Mouse (Mus musculus) CH12.LX (cell line): ENCODE data around the gene Srsf12. TPM values are rescaled to one million over a fixed set of nuclear protein-coding genes. Genes with fewer than 3 reads are reported as not detected.

ENCODE experiments used
- DNase-seq: peaks from one replicate; pipeline ENCODE4 v3.0.0-alpha.2; 2013; ENCODE audit errors: extremely low read depth
- H3K27ac ChIP-seq: 2 replicates; pipeline ENCODE4 v1.5.1; 2012; ENCODE audit warnings: low read depth, mild to moderate bottlenecking, control low read depth, moderate library complexity; ENCODE audit not compliant: insufficient read depth
- H3K27me3 ChIP-seq: replicated peaks from 2 replicates; pipeline ENCODE3; 2012; ENCODE audit warnings: inconsistent platforms
- H3K36me3 ChIP-seq, 2 experiments: replicated peaks in 1 of 2; 2 replicates each; pipeline versions ENCODE3 to v1.6.1; 2012; ENCODE audit warnings: inconsistent platforms in 1 of 2, low read length in 1 of 2, mild to moderate bottlenecking in 1 of 2, mixed read lengths in 1 of 2, moderate library complexity in 1 of 2; ENCODE audit not compliant: control insufficient read depth in 1 of 2, insufficient read depth in 1 of 2
- H3K4me1 ChIP-seq, 2 experiments: 2 replicates each; pipeline ENCODE4 v1.6.1; 2012; ENCODE audit warnings: inconsistent platforms in 1 of 2, moderate library complexity in 1 of 2; ENCODE audit not compliant: insufficient read depth in 2 of 2, control insufficient read depth in 1 of 2
- H3K4me2 ChIP-seq: 2 replicates; pipeline ENCODE4 v1.6.1; 2012; ENCODE audit warnings: low read depth, mild to moderate bottlenecking, control low read depth; ENCODE audit not compliant: poor library complexity, insufficient read depth, severe bottlenecking
- H3K4me3 ChIP-seq, 3 experiments: fragments of 150-350 bp in 1 of 3; sonication (generic) in 1 of 3; replicated peaks in 1 of 3; 2 replicates each; pipeline versions ENCODE3 to v1.5.1; 2011 to 2012; ENCODE audit warnings: low read depth in 2 of 3, low read length in 2 of 3, mild to moderate bottlenecking in 2 of 3, moderate library complexity in 2 of 3, control low read depth in 1 of 3, improper control_type of control experiment in 1 of 3, inconsistent platforms in 1 of 3, mixed read lengths in 1 of 3; ENCODE audit not compliant: poor library complexity in 1 of 3
- H3K79me2 ChIP-seq: replicated peaks from 2 replicates; pipeline ENCODE4 v1.6.1; 2012; ENCODE audit warnings: mild to moderate bottlenecking, moderate library complexity; ENCODE audit not compliant: control insufficient read depth, poor library complexity, insufficient read depth, severe bottlenecking; ENCODE audit errors: extremely low read depth
- H3K9ac ChIP-seq: 2 replicates; pipeline ENCODE4 v1.6.1; 2012; ENCODE audit warnings: low read depth, mild to moderate bottlenecking, control low read depth, moderate library complexity; ENCODE audit not compliant: insufficient read depth
- H3K9me3 ChIP-seq: replicated peaks from 2 replicates; pipeline ENCODE3; 2012; ENCODE audit warnings: low read length, inconsistent platforms, mixed read lengths
- CHD1 ChIP-seq: IDR thresholded peaks from 2 replicates; pipeline ENCODE4 v1.6.1; 2012; ENCODE audit warnings: low read depth, low read length, improper control_type of control experiment, inconsistent platforms
- CHD2 ChIP-seq: IDR thresholded peaks from 2 replicates; pipeline ENCODE4 v1.6.1; 2011; ENCODE audit warnings: low read length, improper control_type of control experiment
- CTCF ChIP-seq, 2 experiments: IDR thresholded peaks in 1 of 2; conservative IDR thresholded peaks in 1 of 2; 2 replicates each; pipeline ENCODE4 v1.5.1; 2011 to 2012; ENCODE audit warnings: low read depth in 2 of 2, low read length in 2 of 2, improper control_type of control experiment in 1 of 2, inconsistent platforms in 1 of 2, mild to moderate bottlenecking in 1 of 2, moderate library complexity in 1 of 2
- E2F4 ChIP-seq: IDR thresholded peaks from 2 replicates; pipeline ENCODE4 v1.6.1; 2011; ENCODE audit warnings: low read depth, low read length, improper control_type of control experiment; ENCODE audit not compliant: insufficient replicate concordance
- ELF1 ChIP-seq: IDR thresholded peaks from 2 replicates; pipeline ENCODE4 v1.6.1; 2014; ENCODE audit warnings: low read depth, mild to moderate bottlenecking, inconsistent platforms, low read length, improper control_type of control experiment
- HCFC1 ChIP-seq: IDR thresholded peaks from 2 replicates; pipeline ENCODE4 v1.6.1; 2012; ENCODE audit warnings: low read depth, mild to moderate bottlenecking, inconsistent platforms, low read length, improper control_type of control experiment
- JUN ChIP-seq: IDR thresholded peaks from 2 replicates; pipeline ENCODE4 v1.6.1; 2011; ENCODE audit warnings: low read depth, mild to moderate bottlenecking, low read length, improper control_type of control experiment, moderate library complexity; ENCODE audit not compliant: insufficient read depth
- JUND ChIP-seq: conservative IDR thresholded peaks from 2 replicates; pipeline ENCODE4 v1.6.1; 2011; ENCODE audit warnings: low read depth, low read length, improper control_type of control experiment
- MAFK ChIP-seq: IDR thresholded peaks from 2 replicates; pipeline ENCODE4 v1.6.1; 2011; ENCODE audit warnings: low read length, improper control_type of control experiment; ENCODE audit not compliant: insufficient replicate concordance
- MAX ChIP-seq: IDR thresholded peaks from 2 replicates; pipeline ENCODE4 v1.6.1; 2011; ENCODE audit warnings: low read length, improper control_type of control experiment
- MAZ ChIP-seq: IDR thresholded peaks from 2 replicates; pipeline ENCODE4 v1.6.1; 2012; ENCODE audit warnings: low read depth, mild to moderate bottlenecking, inconsistent platforms, low read length, improper control_type of control experiment, moderate library complexity
- MXI1 ChIP-seq: IDR thresholded peaks from 2 replicates; pipeline ENCODE4 v1.6.1; 2011; ENCODE audit warnings: mild to moderate bottlenecking, low read depth, low read length, improper control_type of control experiment
- MYC ChIP-seq: IDR thresholded peaks from 2 replicates; pipeline ENCODE4 v1.6.1; 2011; ENCODE audit warnings: low read depth, mild to moderate bottlenecking, improper control_type of control experiment, low read length
- NELFE ChIP-seq: IDR thresholded peaks from 2 replicates; pipeline ENCODE4 v1.6.1; 2011; ENCODE audit warnings: low read depth, low read length, improper control_type of control experiment
- POLR2A ChIP-seq: IDR thresholded peaks from 2 replicates; pipeline ENCODE4 v1.6.1; 2011; ENCODE audit warnings: low read depth, mild to moderate bottlenecking, improper control_type of control experiment, low read length
- POLR2AphosphoS2 ChIP-seq: IDR thresholded peaks from 2 replicates; pipeline ENCODE4 v1.6.1; 2011; ENCODE audit warnings: low read depth, low read length, improper control_type of control experiment
- RAD21 ChIP-seq: IDR thresholded peaks from 2 replicates; pipeline ENCODE4 v1.6.1; 2011; ENCODE audit warnings: low read depth, mild to moderate bottlenecking, low read length, improper control_type of control experiment, moderate library complexity
- SIN3A ChIP-seq: IDR thresholded peaks from 2 replicates; pipeline ENCODE4 v1.6.1; 2012; ENCODE audit warnings: low read length, improper control_type of control experiment, inconsistent platforms
- SMC3 ChIP-seq: IDR thresholded peaks from 2 replicates; pipeline ENCODE4 v1.6.1; 2011; ENCODE audit warnings: low read depth, low read length, improper control_type of control experiment
- TBP ChIP-seq: conservative IDR thresholded peaks from 2 replicates; pipeline ENCODE4 v1.6.1; 2011; ENCODE audit warnings: low read depth, low read length, improper control_type of control experiment
- TCF12 ChIP-seq: IDR thresholded peaks from 2 replicates; pipeline ENCODE4 v1.6.1; 2014; ENCODE audit warnings: low read depth, mild to moderate bottlenecking, inconsistent platforms, low read length, improper control_type of control experiment
- USF2 ChIP-seq: conservative IDR thresholded peaks from 2 replicates; pipeline ENCODE4 v1.6.1; 2011; ENCODE audit warnings: low read depth, low read length, improper control_type of control experiment
- ZC3H11A ChIP-seq: IDR thresholded peaks from 2 replicates; pipeline ENCODE4 v1.6.1; 2012; ENCODE audit warnings: low read depth, mild to moderate bottlenecking, inconsistent platforms, low read length, improper control_type of control experiment
- ZKSCAN1 ChIP-seq: IDR thresholded peaks from 2 replicates; pipeline ENCODE4 v1.6.1; 2012; ENCODE audit warnings: low read depth, inconsistent platforms, low read length, improper control_type of control experiment, borderline replicate concordance
- ZNF384 ChIP-seq: IDR thresholded peaks from 2 replicates; pipeline ENCODE4 v1.6.1; 2012; ENCODE audit warnings: low read depth, low read length, improper control_type of control experiment, inconsistent platforms
- dilution Hi-C: fragments of 300-500 bp; cut with MboI; formaldehyde crosslinking; loops from 2 replicates; pipeline ENCODE4 v1.14.3; 2020; ENCODE audit warnings: low sequenced_read_pairs; ENCODE audit not compliant: extremely low pct_unique_long_range_greater_than_20kb, extremely low pct_ligation_motif_present
- in situ Hi-C: fragments of 300-500 bp; cut with MboI; formaldehyde crosslinking; loops from 3 replicates; pipeline ENCODE4 v1.14.3; 2019; ENCODE audit warnings: low sequenced_read_pairs, low pct_ligation_motif_present, low pct_unique_long_range_greater_than_20kb, mixed read lengths
- polyA plus RNA-seq: library from polyadenylated mRNA; unstranded; fragments of >175 nt; gene quantifications from 2 replicates; pipeline ENCODE4 v1.2.1, GENCODE M21; 2012; ENCODE audit warnings: low read depth; ENCODE audit not compliant: insufficient read length
- total RNA-seq, 2 experiments: library from RNA; depleted of rRNA; stranded (reverse); fragments of 300-350 nt in 1 of 2; fragments of >200 nt in 1 of 2; gene quantifications; 2 replicates each; pipeline ENCODE4 v1.2.3; 2012 to 2014

The Srsf12 gene
- total and polyA plus RNA-seq, 3 experiments, result not detected

DNA sequence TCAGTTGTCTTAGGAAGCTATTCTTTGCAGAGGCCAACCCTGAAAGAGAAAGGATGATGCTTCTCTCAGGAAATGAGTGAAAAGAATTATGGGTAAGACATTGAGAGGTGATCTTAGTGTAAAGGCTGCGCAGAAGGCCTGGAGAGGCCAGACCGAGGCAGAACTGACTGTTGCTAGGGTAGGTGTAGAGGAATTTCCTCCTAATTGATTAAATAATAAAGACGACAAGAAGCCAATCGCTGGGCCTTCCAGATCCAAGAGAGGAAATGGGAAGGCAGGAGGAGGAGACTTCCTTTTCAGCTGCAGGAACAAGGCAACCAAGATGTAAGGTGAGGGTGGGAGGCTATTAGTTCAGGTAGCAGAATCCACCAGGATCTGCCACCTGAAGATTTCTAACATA is 45.9 kb downstream of the Srsf12 start:
- DNase-seq, result no peak
- Histone ChIP-seq H3K27me3 (no peaks in the 10 kb centered on the region), H3K79me2 (no peaks in the 10 kb centered on the region), H3K4me1 (peaks cover 2% of the 10 kb centered on the region in 2 experiments; a peak in 3 of 4 replicates), H3K36me3 (no peaks in the 10 kb centered on the region), H3K27ac (no peak overlapping the region), H3K4me3 (no peak overlapping the region), H3K9ac (no peak overlapping the region), H3K4me2 (no peak overlapping the region), H3K9me3 (no peaks in the 10 kb centered on the region)
- dilution Hi-C loops, result no loop called here
- in situ Hi-C loops, result no loop called here
- no peak for TF ChIP-seq JUN
- TF ChIP-seq TCF12, result no peak
- TF ChIP-seq MYC, result no peak
- no peak for TF ChIP-seq NELFE
- TF ChIP-seq POLR2AphosphoS2, result no peak
- TF ChIP-seq MAX, result no peak
- TF ChIP-seq MAZ, result no peak
- no peak for TF ChIP-seq POLR2A
- no peak for TF ChIP-seq ZNF384
- TF ChIP-seq E2F4, result no peak

GRCm38 (mm10) chr4:33257263-33257964 is 48.6 kb downstream of the Srsf12 start:
- H3K27me3 ChIP-seq, result no peaks in the 10 kb centered on the region
- no peak overlapping the region for H3K27ac ChIP-seq
- dilution Hi-C loops, result no loop called here
- no peak for DNase-seq
- peaks cover 0 to 3% of the 10 kb centered on the region in 2 experiments for H3K36me3 ChIP-seq
- no peak overlapping the region for H3K9ac ChIP-seq
- peaks cover 4% of the 10 kb centered on the region in 2 experiments; a peak in 2 of 4 replicates for H3K4me1 ChIP-seq
- TF ChIP-seq CHD2, result no peak
- TF ChIP-seq ELF1, result no peak
- TF ChIP-seq MAFK, result no peak
- no peak for TF ChIP-seq SMC3
- TF ChIP-seq ZC3H11A, result no peak
- no peaks in the 10 kb centered on the region for H3K79me2 ChIP-seq
- in situ Hi-C loops, result no loop called here
- H3K9me3 ChIP-seq, result no peaks in the 10 kb centered on the region
- no peak overlapping the region for H3K4me3 ChIP-seq
- no peak overlapping the region for H3K4me2 ChIP-seq

- in situ Hi-C loops (no loop called here), dilution Hi-C loops (no loop called here)
- Histone ChIP-seq H3K79me2 (no peaks in the 10 kb centered on the region), H3K27ac (no peak overlapping the region), H3K4me3 (no peak overlapping the region), H3K4me1 (peaks cover 4 to 7% of the 10 kb centered on the region in 2 experiments; a peak in 2 of 4 replicates), H3K27me3 (no peaks in the 10 kb centered on the region), H3K4me2 (no peak overlapping the region), H3K36me3 (peaks cover 0 to 3% of the 10 kb centered on the region in 2 experiments), H3K9ac (no peak overlapping the region), H3K9me3 (peaks cover 2% of the 10 kb centered on the region)
- TF ChIP-seq NELFE (no peak), CTCF (conservative IDR thresholded peaks at IDR 0.05 in 1 of 2, IDR thresholded peaks at IDR 0.05 in 1 of 2; ENCODE audit: low read depth in 2 of 2, low read length in 2 of 2) (no peak), CHD1 (no peak), POLR2A (no peak), ELF1 (no peak), RAD21 (no peak), ZNF384 (no peak), MXI1 (no peak), MAFK (no peak), SIN3A (no peak), JUND (no peak), CHD2 (no peak), USF2 (no peak), HCFC1 (no peak), SMC3 (no peak), TCF12 (no peak), TBP (no peak), MYC (no peak), ZKSCAN1 (no peak)
- DNase-seq, result no peak
Observed at GRCm38 (mm10) chr4:33260311-33260710, 51.5 kb downstream of the Srsf12 start.
